Mouse (Mus musculus) bone marrow, adult 2 months (tissue): ENCODE results near the gene Arhgap42.

Experiments used
- CTCF ChIP-seq: fragments of 200-500 bp; IDR thresholded peaks from 2 replicates; pipeline ENCODE4 v1.5.1; 2011; ENCODE audit warnings: low read length, control low read depth; ENCODE audit not compliant: control insufficient read depth, insufficient read depth
- POLR2A ChIP-seq: fragments of 200-500 bp; IDR thresholded peaks from 2 replicates; pipeline ENCODE4 v1.6.1; 2011; ENCODE audit warnings: low read depth, mild to moderate bottlenecking, control low read depth, low read length, borderline replicate concordance; ENCODE audit not compliant: control insufficient read depth

DNA sequence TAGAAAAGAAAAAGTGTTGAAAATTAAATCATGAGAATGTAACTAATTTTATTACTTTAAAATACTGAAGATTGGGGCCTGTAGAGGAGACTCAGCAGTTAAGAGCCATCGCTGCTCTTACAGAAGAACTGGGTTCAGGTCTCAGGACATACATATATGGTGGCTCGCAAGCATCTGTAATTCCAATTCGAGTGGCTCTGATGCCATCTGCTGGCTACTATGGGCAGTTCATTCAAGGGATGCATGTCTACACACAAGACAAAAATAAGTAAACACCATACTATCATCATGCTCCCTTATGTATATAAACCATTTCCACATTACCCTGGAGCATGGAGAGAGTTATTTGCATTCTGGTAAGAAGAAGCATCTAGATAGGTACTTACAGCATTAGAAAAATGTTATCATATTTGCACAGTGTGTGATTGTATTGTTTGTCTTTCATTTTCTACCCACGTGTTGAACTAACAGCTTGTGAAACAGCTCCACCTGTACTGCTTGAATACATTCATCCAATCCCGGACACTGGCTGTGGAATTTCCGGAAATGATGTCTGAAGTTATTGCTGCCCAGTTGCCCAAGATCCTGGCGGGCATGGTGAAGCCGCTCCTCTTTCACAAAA lies 274.3 kb downstream of the Arhgap42 start:
- TF ChIP-seq POLR2A: no peak
- no peak for TF ChIP-seq CTCF
